Mouse (Mus musculus) CH12.LX (cell line): ENCODE measurements around the gene Ntng1.

Source experiments
- CHD2 ChIP-seq: IDR thresholded peaks from 2 replicates; pipeline ENCODE4 v1.6.1; 2011; ENCODE audit warnings: low read length, improper control_type of control experiment
- CTCF ChIP-seq, 2 experiments: IDR thresholded peaks in 1 of 2; conservative IDR thresholded peaks in 1 of 2; 2 replicates each; pipeline ENCODE4 v1.5.1; 2011 to 2012; ENCODE audit warnings: low read depth in 2 of 2, low read length in 2 of 2, improper control_type of control experiment in 1 of 2, inconsistent platforms in 1 of 2, mild to moderate bottlenecking in 1 of 2, moderate library complexity in 1 of 2
- E2F4 ChIP-seq: IDR thresholded peaks from 2 replicates; pipeline ENCODE4 v1.6.1; 2011; ENCODE audit warnings: low read depth, low read length, improper control_type of control experiment; ENCODE audit not compliant: insufficient replicate concordance
- ELF1 ChIP-seq: IDR thresholded peaks from 2 replicates; pipeline ENCODE4 v1.6.1; 2014; ENCODE audit warnings: low read depth, mild to moderate bottlenecking, inconsistent platforms, low read length, improper control_type of control experiment
- EP300 ChIP-seq: IDR thresholded peaks from 2 replicates; pipeline ENCODE4 v1.6.1; 2011; ENCODE audit warnings: low read length, improper control_type of control experiment
- HCFC1 ChIP-seq: IDR thresholded peaks from 2 replicates; pipeline ENCODE4 v1.6.1; 2012; ENCODE audit warnings: low read depth, mild to moderate bottlenecking, inconsistent platforms, low read length, improper control_type of control experiment
- MAZ ChIP-seq: IDR thresholded peaks from 2 replicates; pipeline ENCODE4 v1.6.1; 2012; ENCODE audit warnings: low read depth, mild to moderate bottlenecking, inconsistent platforms, low read length, improper control_type of control experiment, moderate library complexity
- MEF2A ChIP-seq: IDR thresholded peaks from 2 replicates; pipeline ENCODE4 v1.6.1; 2014; ENCODE audit warnings: low read depth, mild to moderate bottlenecking, inconsistent platforms, low read length, improper control_type of control experiment, borderline replicate concordance
- MXI1 ChIP-seq: IDR thresholded peaks from 2 replicates; pipeline ENCODE4 v1.6.1; 2011; ENCODE audit warnings: mild to moderate bottlenecking, low read depth, low read length, improper control_type of control experiment
- MYC ChIP-seq: IDR thresholded peaks from 2 replicates; pipeline ENCODE4 v1.6.1; 2011; ENCODE audit warnings: low read depth, mild to moderate bottlenecking, improper control_type of control experiment, low read length
- POLR2A ChIP-seq: IDR thresholded peaks from 2 replicates; pipeline ENCODE4 v1.6.1; 2011; ENCODE audit warnings: low read depth, mild to moderate bottlenecking, improper control_type of control experiment, low read length
- ZNF384 ChIP-seq: IDR thresholded peaks from 2 replicates; pipeline ENCODE4 v1.6.1; 2012; ENCODE audit warnings: low read depth, low read length, improper control_type of control experiment, inconsistent platforms

DNA sequence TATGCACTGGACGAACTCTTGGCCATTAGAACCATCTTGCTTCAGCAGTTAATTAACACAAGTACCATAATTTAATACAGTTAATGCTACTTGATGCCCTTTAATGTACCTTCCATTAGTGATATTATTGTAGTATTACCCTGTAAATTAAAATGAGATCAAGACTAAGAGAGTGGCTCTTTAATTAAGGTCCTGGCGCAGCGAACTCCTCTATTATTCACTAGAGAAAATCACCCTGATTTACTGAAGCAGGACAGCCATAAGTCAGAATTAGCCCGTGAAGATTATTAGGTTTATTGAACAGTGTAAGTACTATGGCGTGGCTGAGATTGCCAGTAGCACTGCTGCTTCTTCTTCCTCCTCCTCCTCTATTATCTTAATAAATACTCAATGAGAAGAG, 212.8 kb downstream of the Ntng1 start:
- TF ChIP-seq MYC (no peak), CTCF (conservative IDR thresholded peaks at IDR 0.05 in 1 of 2, IDR thresholded peaks at IDR 0.05 in 1 of 2; ENCODE audit: low read depth in 2 of 2, low read length in 2 of 2) (no peak), MAZ (no peak), MEF2A (no peak), ZNF384 (no peak), CHD2 (no peak), E2F4 (no peak), POLR2A (no peak), ELF1 (no peak), EP300 (no peak), HCFC1 (no peak), MXI1 (no peak)
